Mouse (Mus musculus): ENCODE data around the gene Olfr870. TPM values are rescaled to one million over a fixed set of nuclear protein-coding genes. Genes with fewer than 3 reads are reported as not detected.
"Not testable (repeated sequence)": the region's sequence is repeated elsewhere in the genome, so short reads cannot be mapped to it uniquely, and the experiment has no call there.

The Olfr870 gene
- not detected for polyA plus RNA-seq (2017; shearing (Covaris generic))

- no peak for ATAC-seq
Observed at GRCm38 (mm10) chr9:20173957-20174356, at the start of gene Olfr870. Gene Olfr870, minus strand, starts transcription at chr9:20174057.

- no peak for ATAC-seq
Observed at GRCm38 (mm10) chr9:20211907-20212306, 38.0 kb upstream of the Olfr870 start, which contains the start of gene Olfr871. Gene Olfr871, plus strand, starts transcription at chr9:20212207.

DNA sequence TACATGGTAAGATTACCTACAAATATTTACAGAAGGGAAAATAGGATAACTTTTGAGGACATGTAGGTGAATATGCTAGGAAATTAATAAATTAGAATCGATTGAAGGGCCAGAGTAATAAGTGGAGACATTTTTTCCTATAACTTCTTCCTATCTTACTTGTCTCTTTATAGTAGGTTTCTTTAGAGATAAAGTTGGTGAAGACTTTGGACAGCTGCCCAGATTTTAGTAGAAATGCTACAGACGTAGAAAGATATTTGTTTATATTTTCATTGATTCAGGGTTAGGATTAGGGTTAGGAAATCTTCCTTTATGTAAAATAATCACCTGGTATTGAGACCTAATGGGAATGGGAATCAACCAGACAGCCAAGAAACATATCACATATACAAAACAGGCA, 37.6 kb upstream of the Olfr870 start:
- no peak for ATAC-seq

- no peak for ATAC-seq
Observed at GRCm38 (mm10) chr9:20210812-20211211, 37.0 kb upstream of the Olfr870 start.

- ATAC-seq, result not testable (repeated sequence)
Observed at GRCm38 (mm10) chr9:20203413-20203984, 29.6 kb upstream of the Olfr870 start.

GRCm38 (mm10) chr9:20202131-20202530, 28.3 kb upstream of the Olfr870 start:
- ATAC-seq, result no peak

- no peak for ATAC-seq
Observed at GRCm38 (mm10) chr9:20179463-20179862, 5.6 kb upstream of the Olfr870 start.

DNA sequence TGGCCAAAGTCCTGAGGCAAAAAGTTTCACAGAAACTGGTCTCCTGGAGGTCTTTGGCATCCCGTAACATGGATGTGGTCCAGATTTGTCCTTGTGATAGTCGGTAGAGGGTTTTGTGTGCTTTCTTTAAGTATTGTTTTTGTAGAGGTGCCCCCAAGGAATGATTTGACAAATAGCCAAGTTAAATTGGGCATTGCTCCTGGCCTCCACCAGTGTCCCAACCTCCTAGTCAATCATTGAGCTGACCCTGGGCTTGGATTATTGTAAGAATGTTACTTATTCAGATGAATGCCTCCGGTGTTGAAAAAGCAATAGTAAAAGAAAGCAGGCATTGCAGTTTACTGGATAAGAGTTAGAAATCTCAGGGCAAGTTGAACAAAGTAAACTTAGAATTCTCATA, 24.2 kb downstream of the Olfr870 start:
- no peak for ATAC-seq

DNA sequence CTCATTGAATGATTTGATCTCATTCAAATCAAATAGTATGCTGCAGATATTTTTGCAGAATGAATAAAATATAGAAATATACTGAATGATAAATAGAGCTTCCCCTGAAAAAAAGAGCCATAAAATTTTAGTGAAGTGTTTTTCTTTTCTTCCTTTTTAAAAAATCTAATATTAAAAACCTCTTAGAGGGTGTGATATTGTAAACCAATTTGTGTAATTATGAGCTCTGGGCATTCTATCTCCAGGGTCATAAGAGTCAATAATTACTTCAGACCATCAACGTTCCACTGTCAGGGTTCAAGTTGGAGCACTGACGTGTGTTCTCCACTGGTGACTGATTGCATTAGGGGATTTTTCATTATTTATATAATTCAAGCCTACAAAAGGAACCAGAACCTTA, 45.1 kb downstream of the Olfr870 start, which contains the start of gene Olfr869:
Olfr869 (plus strand) TSS at position 301 of the 400 bp plus-strand sequence.
- ATAC-seq, result no peak

Other genes with a start within 250 kb of the Olfr870 start
- not detected for gene Olfr866, start 146.0 kb downstream of the Olfr870 start, polyA plus RNA-seq (2017; shearing (Covaris generic))
- gene Olfr867, start 116.5 kb downstream of the Olfr870 start, polyA plus RNA-seq (2017; shearing (Covaris generic)), result not detected
- not detected for gene Olfr868, start 75.4 kb downstream of the Olfr870 start, polyA plus RNA-seq (2017; shearing (Covaris generic))
- not detected for gene Olfr869, start 45.0 kb downstream of the Olfr870 start, polyA plus RNA-seq (2017; shearing (Covaris generic))
- gene Olfr871, start 38.1 kb upstream of the Olfr870 start, polyA plus RNA-seq (2017; shearing (Covaris generic)), result not detected
- gene Olfr872, start 63.1 kb upstream of the Olfr870 start, polyA plus RNA-seq (2017; shearing (Covaris generic)), result not detected
- gene Olfr39, start 108.3 kb upstream of the Olfr870 start, polyA plus RNA-seq (2017; shearing (Covaris generic)), result not detected
- not detected for gene Olfr873, start 124.5 kb upstream of the Olfr870 start, polyA plus RNA-seq (2017; shearing (Covaris generic))
- not detected for gene Olfr18, start 162.0 kb upstream of the Olfr870 start, polyA plus RNA-seq (2017; shearing (Covaris generic))
- 10 to 100 TPM; 24.4 to 41.2 TPM for gene Zfp560, start 211.1 kb upstream of the Olfr870 start, polyA plus RNA-seq (2017; shearing (Covaris generic))

Measured in activated CD4-positive, CD25-positive, alpha-beta regulatory T cell, adult 4 months (primary cell).